Mouse (Mus musculus): ENCODE data around the gene Ermard. TPM values are rescaled to one million over a fixed set of nuclear protein-coding genes. Genes with fewer than 3 reads are reported as not detected.

The Ermard gene
- polyA plus RNA-seq, 1 experiment from 2014 or later = 85.1 TPM

- Histone ChIP-seq H3K9ac (ENCODE audit: low read length) (no peak overlapping the region), H3K4me1 (replicated peaks; ENCODE audit: control insufficient read depth, insufficient read depth, low read length) (peaks cover 3% of the 10 kb centered on the region; the same call in 1 of the 2 replicates), H3K4me2 (ENCODE audit: low read depth, low read length) (no peak overlapping the region), H3K4me3 (ENCODE audit: low read length) (no peak overlapping the region), H3K36me3 (ENCODE audit: control insufficient read depth, insufficient read depth, low read length) (no peaks in the 10 kb centered on the region), H3K9me3 (ENCODE audit: control insufficient read depth, low read length) (no peaks in the 10 kb centered on the region), H3K27me3 (ENCODE audit: control insufficient read depth, insufficient read depth, low read depth, low read length) (no peaks in the 10 kb centered on the region), H3K27ac (ENCODE audit: low read length) (no peak overlapping the region)
- no peak for ATAC-seq (ENCODE audit: low read depth)
- 72% methylated on average over 6 of the region's 6 CpGs for WGBS
Observed at GRCm38 (mm10) chr17:15096853-15097252, 55.8 kb downstream of the Ermard start.

GRCm38 (mm10) chr17:15098677-15099076 is 57.7 kb downstream of the Ermard start:
- Histone ChIP-seq H3K4me3 (ENCODE audit: low read length) (no peak overlapping the region), H3K36me3 (ENCODE audit: control insufficient read depth, insufficient read depth, low read length) (no peaks in the 10 kb centered on the region)
- WGBS = 61% methylated on average over 1 of the region's 1 CpGs

GRCm38 (mm10) chr17:15101355-15101754 is 60.3 kb downstream of the Ermard start:
- H3K9ac ChIP-seq (ENCODE audit: low read length) = no peak overlapping the region
- 77% methylated on average over 4 of the region's 4 CpGs for WGBS
- no peaks in the 10 kb centered on the region for H3K36me3 ChIP-seq (ENCODE audit: control insufficient read depth, insufficient read depth, low read length)
- H3K9me3 ChIP-seq (ENCODE audit: control insufficient read depth, low read length) = no peaks in the 10 kb centered on the region
- H3K4me3 ChIP-seq (ENCODE audit: low read length) = no peak overlapping the region
- H3K4me2 ChIP-seq (ENCODE audit: low read depth, low read length) = no peak overlapping the region
- H3K4me1 ChIP-seq (replicated peaks; ENCODE audit: control insufficient read depth, insufficient read depth, low read length) = no peaks in the 10 kb centered on the region
- H3K27me3 ChIP-seq (ENCODE audit: control insufficient read depth, insufficient read depth, low read depth, low read length) = no peaks in the 10 kb centered on the region
- no peak for ATAC-seq (ENCODE audit: low read depth)
- no peak overlapping the region for H3K27ac ChIP-seq (ENCODE audit: low read length)

More at GRCm38 (mm10) chr17:15098677-15099076, 57.7 kb downstream of the Ermard start:
- Histone ChIP-seq H3K27me3 (ENCODE audit: control insufficient read depth, insufficient read depth, low read depth, low read length) (no peaks in the 10 kb centered on the region), H3K9me3 (ENCODE audit: control insufficient read depth, low read length) (no peaks in the 10 kb centered on the region), H3K27ac (ENCODE audit: low read length) (no peak overlapping the region), H3K4me2 (ENCODE audit: low read depth, low read length) (no peak overlapping the region), H3K9ac (ENCODE audit: low read length) (no peak overlapping the region), H3K4me1 (replicated peaks; ENCODE audit: control insufficient read depth, insufficient read depth, low read length) (0 out of 2 replicates have a peak, but pooled peaks cover under 1% of the 10 kb centered on the region)
- ATAC-seq (ENCODE audit: low read depth) = no peak

GRCm38 (mm10) chr17:15107143-15107649 is 66.2 kb downstream of the Ermard start:
- Histone ChIP-seq H3K27ac (ENCODE audit: low read length) (no peak overlapping the region), H3K27me3 (ENCODE audit: control insufficient read depth, insufficient read depth, low read depth, low read length) (no peaks in the 10 kb centered on the region), H3K36me3 (ENCODE audit: control insufficient read depth, insufficient read depth, low read length) (no peaks in the 10 kb centered on the region), H3K9ac (ENCODE audit: low read length) (no peak overlapping the region), H3K4me2 (ENCODE audit: low read depth, low read length) (no peak overlapping the region), H3K4me1 (replicated peaks; ENCODE audit: control insufficient read depth, insufficient read depth, low read length) (peaks cover 13% of the 10 kb centered on the region), H3K9me3 (ENCODE audit: control insufficient read depth, low read length) (no peaks in the 10 kb centered on the region), H3K4me3 (ENCODE audit: low read length) (no peak overlapping the region)
- WGBS = 77% methylated on average over 9 of the region's 9 CpGs
- no peak for ATAC-seq (ENCODE audit: low read depth)

- 16% methylated on average over 20 of the region's 20 CpGs for WGBS
- Histone ChIP-seq H3K9ac (ENCODE audit: low read length) (no peak overlapping the region), H3K36me3 (ENCODE audit: control insufficient read depth, insufficient read depth, low read length) (no peaks in the 10 kb centered on the region), H3K27ac (ENCODE audit: low read length) (no peak overlapping the region), H3K4me2 (ENCODE audit: low read depth, low read length) (peak overlapping the region; percentile 43; the same call in 1 of the 2 replicates), H3K9me3 (ENCODE audit: control insufficient read depth, low read length) (no peaks in the 10 kb centered on the region), H3K27me3 (ENCODE audit: control insufficient read depth, insufficient read depth, low read depth, low read length) (no peaks in the 10 kb centered on the region), H3K4me1 (replicated peaks; ENCODE audit: control insufficient read depth, insufficient read depth, low read length) (peaks cover 13% of the 10 kb centered on the region), H3K4me3 (ENCODE audit: low read length) (no peak overlapping the region)
- peak; percentile 87 for ATAC-seq (ENCODE audit: low read depth)
Observed at GRCm38 (mm10) chr17:15108473-15109441, 67.7 kb downstream of the Ermard start.

- Histone ChIP-seq H3K9me3 (ENCODE audit: control insufficient read depth, low read length) (no peaks in the 10 kb centered on the region), H3K4me1 (replicated peaks; ENCODE audit: control insufficient read depth, insufficient read depth, low read length) (no peaks in the 10 kb centered on the region), H3K9ac (ENCODE audit: low read length) (no peak overlapping the region), H3K4me3 (ENCODE audit: low read length) (no peak overlapping the region), H3K36me3 (ENCODE audit: control insufficient read depth, insufficient read depth, low read length) (no peaks in the 10 kb centered on the region), H3K4me2 (ENCODE audit: low read depth, low read length) (no peak overlapping the region), H3K27me3 (ENCODE audit: control insufficient read depth, insufficient read depth, low read depth, low read length) (no peaks in the 10 kb centered on the region), H3K27ac (ENCODE audit: low read length) (no peak overlapping the region)
- no peak for ATAC-seq (ENCODE audit: low read depth)
- 53% methylated on average over 3 of the region's 3 CpGs for WGBS
Observed at GRCm38 (mm10) chr17:15115550-15115949, 74.5 kb downstream of the Ermard start.

- H3K27me3 ChIP-seq (ENCODE audit: control insufficient read depth, insufficient read depth, low read depth, low read length) = no peaks in the 10 kb centered on the region
- 51% methylated on average over 4 of the region's 4 CpGs for WGBS
- no peaks in the 10 kb centered on the region for H3K36me3 ChIP-seq (ENCODE audit: control insufficient read depth, insufficient read depth, low read length)
- no peaks in the 10 kb centered on the region for H3K4me1 ChIP-seq (replicated peaks; ENCODE audit: control insufficient read depth, insufficient read depth, low read length)
- no peak overlapping the region for H3K4me3 ChIP-seq (ENCODE audit: low read length)
- no peak overlapping the region for H3K9ac ChIP-seq (ENCODE audit: low read length)
- H3K27ac ChIP-seq (ENCODE audit: low read length) = no peak overlapping the region
- ATAC-seq (ENCODE audit: low read depth) = 0 out of 2 replicates have a peak, but pooled peaks have one; percentile 28
- H3K4me2 ChIP-seq (ENCODE audit: low read depth, low read length) = no peak overlapping the region
- H3K9me3 ChIP-seq (ENCODE audit: control insufficient read depth, low read length) = no peaks in the 10 kb centered on the region
Observed at GRCm38 (mm10) chr17:15120096-15120495, 79.1 kb downstream of the Ermard start.

GRCm38 (mm10) chr17:15120569-15120968 is 79.6 kb downstream of the Ermard start:
- WGBS = 36% methylated on average over 6 of the region's 6 CpGs
- H3K4me3 ChIP-seq (ENCODE audit: low read length) = no peak overlapping the region
- H3K36me3 ChIP-seq (ENCODE audit: control insufficient read depth, insufficient read depth, low read length) = no peaks in the 10 kb centered on the region
- no peaks in the 10 kb centered on the region for H3K27me3 ChIP-seq (ENCODE audit: control insufficient read depth, insufficient read depth, low read depth, low read length)
- H3K9me3 ChIP-seq (ENCODE audit: control insufficient read depth, low read length) = no peaks in the 10 kb centered on the region
- no peak overlapping the region for H3K27ac ChIP-seq (ENCODE audit: low read length)
- peak; percentile 31; the same call in 1 of the 2 replicates for ATAC-seq (ENCODE audit: low read depth)
- H3K4me1 ChIP-seq (replicated peaks; ENCODE audit: control insufficient read depth, insufficient read depth, low read length) = no peaks in the 10 kb centered on the region
- H3K9ac ChIP-seq (ENCODE audit: low read length) = no peak overlapping the region
- no peak overlapping the region for H3K4me2 ChIP-seq (ENCODE audit: low read depth, low read length)

DNA sequence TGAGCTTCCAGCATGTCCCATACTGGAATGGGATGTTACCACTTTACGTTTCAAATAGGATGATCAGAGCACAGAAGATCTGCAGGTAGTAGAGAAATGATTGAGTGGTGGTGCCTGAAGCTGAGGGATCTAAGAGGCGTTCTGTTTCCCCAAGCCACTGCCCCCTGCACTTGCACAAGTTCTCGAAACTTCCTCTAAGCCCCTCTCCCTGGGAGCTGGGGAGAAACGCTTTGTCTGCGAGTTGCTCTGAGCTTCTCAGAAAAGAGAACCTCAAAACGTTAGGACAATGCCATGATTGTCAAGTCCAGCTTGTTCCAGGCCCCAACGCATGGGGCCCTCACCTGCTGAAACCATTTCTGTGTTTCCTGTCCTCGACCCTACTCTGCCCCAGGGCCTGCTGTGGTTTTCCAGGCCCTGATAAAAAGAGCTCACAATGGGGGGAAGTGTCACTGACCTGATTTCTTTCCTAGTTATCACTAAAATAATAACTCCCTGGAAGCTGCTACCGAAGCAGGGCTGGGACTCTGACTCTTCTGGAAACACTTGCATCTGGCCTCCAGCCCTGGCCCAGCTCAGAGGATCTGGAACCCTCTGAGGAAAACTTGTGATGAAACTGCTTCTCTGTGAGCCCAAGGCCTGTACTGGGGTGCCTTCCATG is 88.8 kb downstream of the Ermard start:
- Histone ChIP-seq H3K4me3 (ENCODE audit: low read length) (no peak overlapping the region), H3K27me3 (ENCODE audit: control insufficient read depth, insufficient read depth, low read depth, low read length) (no peaks in the 10 kb centered on the region), H3K36me3 (ENCODE audit: control insufficient read depth, insufficient read depth, low read length) (no peaks in the 10 kb centered on the region), H3K4me1 (replicated peaks; ENCODE audit: control insufficient read depth, insufficient read depth, low read length) (no peaks in the 10 kb centered on the region), H3K4me2 (ENCODE audit: low read depth, low read length) (no peak overlapping the region), H3K9ac (ENCODE audit: low read length) (no peak overlapping the region), H3K9me3 (ENCODE audit: control insufficient read depth, low read length) (no peaks in the 10 kb centered on the region), H3K27ac (ENCODE audit: low read length) (no peak overlapping the region)
- 44% methylated on average over 9 of the region's 9 CpGs for WGBS
- no peak for ATAC-seq (ENCODE audit: low read depth)
